ENCODE assay signal across 8 mouse cellular contexts in the genomic region with DNA sequence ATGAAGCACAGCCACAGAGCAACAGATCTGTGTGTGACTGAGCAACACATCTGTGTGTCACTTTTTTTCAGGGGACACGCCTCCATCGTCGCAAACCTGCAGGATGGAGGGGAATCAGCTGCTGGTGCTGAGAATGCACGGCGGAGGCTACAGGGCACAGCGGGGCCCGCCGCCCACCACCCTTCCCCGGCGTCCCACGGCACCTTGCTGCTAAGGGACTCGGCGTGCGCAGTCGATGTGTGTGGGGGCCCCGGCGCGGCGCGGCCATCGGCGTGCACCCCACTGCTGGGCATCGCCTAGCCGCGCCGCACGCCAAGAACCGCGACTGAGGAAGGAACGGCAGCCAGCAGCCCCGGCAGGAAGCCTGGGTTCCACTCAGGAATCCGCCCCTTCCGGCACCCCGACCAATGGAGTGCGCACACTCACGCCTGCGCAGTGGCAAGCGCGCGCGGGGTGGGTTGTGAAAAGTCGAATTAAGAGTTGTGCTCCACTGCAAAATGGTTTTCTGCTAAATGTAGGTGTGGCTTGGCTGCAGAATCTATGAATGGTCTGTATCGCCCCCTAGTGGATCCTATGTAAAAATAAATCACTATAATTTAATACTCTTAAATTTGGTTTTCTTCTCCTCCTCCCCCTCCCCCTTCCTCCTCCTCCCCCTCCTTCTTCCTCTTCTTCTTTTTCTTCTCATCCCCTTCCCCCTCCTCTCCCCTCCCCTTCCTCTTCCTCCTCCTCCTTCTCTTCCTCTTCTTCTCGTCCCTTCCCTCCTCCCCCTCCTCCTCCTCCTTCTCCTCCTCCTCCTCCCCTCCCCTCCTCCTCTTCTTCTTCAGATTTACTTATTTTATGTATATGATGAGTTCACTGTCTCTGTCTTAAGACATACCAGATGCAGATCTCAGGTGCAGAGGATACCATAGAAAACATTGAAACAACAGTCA. TPM values are rescaled to one million over a fixed set of nuclear protein-coding genes. Genes with fewer than 3 reads are reported as not detected.
DNase-seq lines count a peak whose midpoint lies in the region; ATAC-seq lines count a peak whose summit lies in the region.

A gene (minus strand): TSS at position 293 of the 935 bp plus-strand sequence.
A gene (minus strand): TSS at position 341 of the 935 bp plus-strand sequence.
A gene (minus strand): TSS at position 426 of the 935 bp plus-strand sequence.

- H3K9ac ChIP-seq in kidney, embryonic 15.5 days, result peak within 1 kb of the TSS; percentile 96

- ATAC-seq in erythroblast, adult 5-6 weeks (replicated peaks; ENCODE audit: low FRiP score, poor library complexity, severe bottlenecking), result peak; percentile 100
- peak; percentile 100 for ATAC-seq in kidney, embryonic 15.5 days (replicated peaks; ENCODE audit: low FRiP score)
- peak; percentile 100 for ATAC-seq in monocyte, adult 5-6 weeks (replicated peaks; ENCODE audit: insufficient number of reproducible peaks, low FRiP score, low TSS enrichment, poor library complexity, severe bottlenecking)

- H3K27ac ChIP-seq in heart, embryonic 10.5 days, result peak within 1 kb of the TSS; percentile 96
- H3K27ac ChIP-seq in kidney, embryonic 15.5 days, result peak within 1 kb of the TSS; percentile 91

- no peaks in the 10 kb centered on the region for H3K9me3 ChIP-seq in heart, embryonic 10.5 days
- H3K9me3 ChIP-seq in kidney, embryonic 15.5 days (replicated peaks), result no peaks in the 10 kb centered on the region

- under 1% methylated on average over 44 of the region's 44 CpGs for WGBS in heart, embryonic 10.5 days
- 0% methylated on average over 43 of the region's 44 CpGs for WGBS in kidney, embryonic 15.5 days

- H3K4me2 ChIP-seq in kidney, embryonic 15.5 days, result peak within 1 kb of the TSS; percentile 54

- peak; percentile 99 for DNase-seq in B cell, adult 2 months
- DNase-seq in brain, adult 2 months (ENCODE audit: low read depth, low spot score), result peak; percentile 98
- DNase-seq in heart, embryonic 10.5 days (ENCODE audit: low spot score), result peak; percentile 98
- peak; percentile 96 for DNase-seq in liver
- peak; percentile 97 to 98 for DNase-seq in spleen, postnatal 4 days (ENCODE audit: low spot score in 2 of 2)

- peaks cover 24% of the 10 kb centered on the region for H3K36me3 ChIP-seq in heart, embryonic 10.5 days
- peaks cover 25% of the 10 kb centered on the region for H3K36me3 ChIP-seq in kidney, embryonic 15.5 days

- H3K27me3 ChIP-seq in heart, embryonic 10.5 days (ENCODE audit: insufficient read depth, poor library complexity, severe bottlenecking), result no peaks in the 10 kb centered on the region
- no peaks in the 10 kb centered on the region for H3K27me3 ChIP-seq in kidney, embryonic 15.5 days

- H3K4me3 ChIP-seq in heart, embryonic 10.5 days, result peak within 1 kb of the TSS; percentile 96
- peak within 1 kb of the TSS; percentile 92 for H3K4me3 ChIP-seq in kidney, embryonic 15.5 days (replicated peaks)

- H3K4me1 ChIP-seq in heart, embryonic 10.5 days, result peaks cover 5% of the 10 kb centered on the region
- peaks cover 6% of the 10 kb centered on the region for H3K4me1 ChIP-seq in kidney, embryonic 15.5 days

RNA-seq across cellular contexts. Expression of the first gene that starts in this region (rescaled TPM):
- not detected in 2 replicates for total RNA-seq in erythroblast, adult 5-6 weeks (2015; ENCODE audit: low replicate concordance)
- 38.8 and 73.3 TPM in 2 replicates for total RNA-seq in erythroblast, adult 5-6 weeks (2017; ENCODE audit: low replicate concordance)
- not detected in 2 replicates for polyA plus RNA-seq in heart, embryonic 10.5 days (2016; fragmentation: Nextera tagmentation; extraction: Ambion mirVana)
- polyA plus RNA-seq in kidney, embryonic 15.5 days (2015; fragmentation: Nextera tagmentation; extraction: Ambion mirVana), result 3.1 TPM in 1 of 2 replicates, not detected in the other
- 95.7 to 394 TPM (median 171 TPM) in 3 replicates for total RNA-seq in monocyte, adult 5-6 weeks (2017)

RNA-seq across cellular contexts. Expression of the second gene that starts in this region (rescaled TPM):
- 1.5 and 5.2 TPM in 2 replicates for total RNA-seq in erythroblast, adult 5-6 weeks (2015; ENCODE audit: low replicate concordance)
- 0.70 TPM in 1 of 2 replicates, not detected in the other for total RNA-seq in erythroblast, adult 5-6 weeks (2017; ENCODE audit: low replicate concordance)
- polyA plus RNA-seq in heart, embryonic 10.5 days (2016; fragmentation: Nextera tagmentation; extraction: Ambion mirVana), result 0.33 and 1.2 TPM in 2 replicates
- 0.65 and 0.77 TPM in 2 replicates for polyA plus RNA-seq in kidney, embryonic 15.5 days (2015; fragmentation: Nextera tagmentation; extraction: Ambion mirVana)
- not detected in 3 replicates for total RNA-seq in monocyte, adult 5-6 weeks (2017)

RNA-seq across cellular contexts. Expression of the third gene that starts in this region (rescaled TPM):
- 33.6 and 58.6 TPM in 2 replicates for total RNA-seq in erythroblast, adult 5-6 weeks (2015; ENCODE audit: low replicate concordance)
- 28.5 and 30.8 TPM in 2 replicates for total RNA-seq in erythroblast, adult 5-6 weeks (2017; ENCODE audit: low replicate concordance)
- polyA plus RNA-seq in heart, embryonic 10.5 days (2016; fragmentation: Nextera tagmentation; extraction: Ambion mirVana), result 81.8 and 82.8 TPM in 2 replicates
- polyA plus RNA-seq in kidney, embryonic 15.5 days (2015; fragmentation: Nextera tagmentation; extraction: Ambion mirVana), result 69.5 and 70.4 TPM in 2 replicates
- 65.7 to 81.0 TPM (median 73.5 TPM) in 3 replicates for total RNA-seq in monocyte, adult 5-6 weeks (2017)

Comparison
In these comparisons a context has a peak if more than half of its experiments do, and no peak if none do; other contexts are left out.
1. Peak in every context shown above with its lines: DNase-seq, ATAC-seq, H3K4me3 ChIP-seq and H3K27ac ChIP-seq.